Mouse (Mus musculus) CH12.LX (cell line): Measurements from ENCODE around the gene Cox15.

Experiments
- CHD1 ChIP-seq: IDR thresholded peaks from 2 replicates; pipeline ENCODE4 v1.6.1; 2012; ENCODE audit warnings: low read depth, low read length, improper control_type of control experiment, inconsistent platforms
- CTCF ChIP-seq, 2 experiments: IDR thresholded peaks in 1 of 2; conservative IDR thresholded peaks in 1 of 2; 2 replicates each; pipeline ENCODE4 v1.5.1; 2011 to 2012; ENCODE audit warnings: low read depth in 2 of 2, low read length in 2 of 2, improper control_type of control experiment in 1 of 2, inconsistent platforms in 1 of 2, mild to moderate bottlenecking in 1 of 2, moderate library complexity in 1 of 2
- EP300 ChIP-seq: IDR thresholded peaks from 2 replicates; pipeline ENCODE4 v1.6.1; 2011; ENCODE audit warnings: low read length, improper control_type of control experiment
- GABPA ChIP-seq: IDR thresholded peaks from 2 replicates; pipeline ENCODE4 v1.6.1; 2012; ENCODE audit warnings: low read depth, low read length, improper control_type of control experiment, inconsistent platforms; ENCODE audit not compliant: insufficient replicate concordance
- MEF2A ChIP-seq: IDR thresholded peaks from 2 replicates; pipeline ENCODE4 v1.6.1; 2014; ENCODE audit warnings: low read depth, mild to moderate bottlenecking, inconsistent platforms, low read length, improper control_type of control experiment, borderline replicate concordance
- NELFE ChIP-seq: IDR thresholded peaks from 2 replicates; pipeline ENCODE4 v1.6.1; 2011; ENCODE audit warnings: low read depth, low read length, improper control_type of control experiment
- PAX5 ChIP-seq: IDR thresholded peaks from 2 replicates; pipeline ENCODE4 v1.6.1; 2012; ENCODE audit warnings: low read length, inconsistent platforms, mixed read lengths
- ZNF384 ChIP-seq: IDR thresholded peaks from 2 replicates; pipeline ENCODE4 v1.6.1; 2012; ENCODE audit warnings: low read depth, low read length, improper control_type of control experiment, inconsistent platforms

- no peak for TF ChIP-seq ZNF384
- TF ChIP-seq CTCF (conservative IDR thresholded peaks at IDR 0.05 in 1 of 2, IDR thresholded peaks at IDR 0.05 in 1 of 2; ENCODE audit: low read depth in 2 of 2, low read length in 2 of 2): no peak
- TF ChIP-seq MEF2A: no peak
- TF ChIP-seq GABPA: no peak
- no peak for TF ChIP-seq CHD1
- TF ChIP-seq PAX5: no peak
- no peak for TF ChIP-seq NELFE
- TF ChIP-seq EP300: no peak
These were observed 22.6 kb upstream of the Cox15 start for GRCm38 (mm10) chr19:43775433-43775832.
